Mouse (Mus musculus): ENCODE measurements around the gene Srrm2. TPM values are rescaled to one million over a fixed set of nuclear protein-coding genes. Genes with fewer than 3 reads are reported as not detected.
A peak's percentile ranks its signal among the peaks of the same experiment; 100 is the strongest.

Srrm2 gene
- polyA plus RNA-seq, 2 experiments, result 107 to 136 TPM

DNA sequence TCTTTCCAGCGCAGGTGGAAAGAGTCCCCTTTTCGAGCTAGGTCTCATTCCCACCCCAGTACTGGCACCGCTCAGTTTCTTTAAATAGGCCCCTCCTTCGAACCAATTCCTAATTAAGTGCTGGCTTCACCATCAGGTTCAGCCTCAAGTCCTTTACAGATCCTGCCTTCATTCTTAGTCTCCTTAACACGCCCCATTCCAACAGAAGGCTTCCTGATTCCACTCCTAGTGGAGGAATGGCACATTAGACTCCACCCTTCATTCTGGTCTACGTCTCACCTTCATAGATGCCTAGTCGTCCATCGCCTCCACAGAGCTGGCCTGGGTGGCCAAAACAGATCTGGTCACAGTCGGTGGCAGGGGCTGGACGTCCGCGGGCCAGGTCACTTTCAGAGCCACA lies 47.4 kb upstream of the Srrm2 start:
- no peak for TF ChIP-seq CTCF (IDR thresholded peaks at IDR 0.05; ENCODE audit: low read depth)
- TF ChIP-seq EP300 (IDR thresholded peaks at IDR 0.05; ENCODE audit: low read depth), result no peak
- no peaks in the 10 kb centered on the region for H3K36me3 ChIP-seq (replicated peaks; ENCODE audit: control insufficient read depth, insufficient read depth, low read depth)
- no peak overlapping the region for H3K4me3 ChIP-seq (ENCODE audit: insufficient read depth in 1 of 2, low read depth in 2 of 2, low read length in 2 of 2)
- WGBS (ENCODE audit: insufficient replicate concordance), result 50% methylated on average over 12 of the region's 12 CpGs
- no peaks in the 10 kb centered on the region for H3K9me3 ChIP-seq (ENCODE audit: control insufficient read depth, low read length)
- DNase-seq (ENCODE audit: low read depth in 3 of 3, low spot score in 3 of 3) (no peak), ATAC-seq (ENCODE audit: insufficient read depth) (no peak)
- no peak overlapping the region for H3K4me2 ChIP-seq (ENCODE audit: low read depth)
- no peak overlapping the region for H3K27ac ChIP-seq
- peaks cover 6 to 7% of the 10 kb centered on the region in 2 experiments; a peak in 3 of 4 replicates for H3K4me1 ChIP-seq (replicated peaks; ENCODE audit: control insufficient read depth in 2 of 2, insufficient read depth in 2 of 2, low read length in 1 of 2)
- H3K27me3 ChIP-seq (ENCODE audit: control insufficient read depth, insufficient read depth, low read length), result peaks cover 83% of the 10 kb centered on the region
- no peak overlapping the region for H3K9ac ChIP-seq (replicated peaks)

DNA sequence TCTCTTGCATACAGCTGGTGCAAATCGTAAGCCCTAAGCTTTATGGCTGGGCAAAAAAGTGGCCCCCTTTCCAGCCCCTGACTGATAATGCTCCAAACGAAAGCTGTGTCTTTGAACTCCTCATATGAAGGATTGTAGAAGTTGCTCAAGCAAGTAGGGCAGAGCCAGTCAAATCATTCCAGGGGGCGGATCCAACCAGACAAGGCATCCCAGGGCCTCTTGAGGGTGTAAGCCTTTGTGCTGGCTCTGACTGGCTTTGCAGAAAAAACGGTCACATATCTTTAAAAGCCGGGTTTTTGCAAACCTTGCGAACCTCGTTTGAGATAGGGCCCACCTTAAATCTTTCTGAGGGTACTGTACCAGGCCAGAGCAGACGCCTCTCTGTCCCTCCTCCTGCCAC lies 46.3 kb upstream of the Srrm2 start:
- ATAC-seq (ENCODE audit: insufficient read depth) (no peak), DNase-seq (ENCODE audit: low read depth in 3 of 3, low spot score in 3 of 3) (no peak)
- peaks cover 6 to 8% of the 10 kb centered on the region in 2 experiments; a peak in 3 of 4 replicates for H3K4me1 ChIP-seq (replicated peaks; ENCODE audit: control insufficient read depth in 2 of 2, insufficient read depth in 2 of 2, low read length in 1 of 2)
- H3K27ac ChIP-seq, result no peak overlapping the region
- H3K36me3 ChIP-seq (replicated peaks; ENCODE audit: control insufficient read depth, insufficient read depth, low read depth), result no peaks in the 10 kb centered on the region
- no peak overlapping the region for H3K9ac ChIP-seq (replicated peaks)
- peaks cover 77% of the 10 kb centered on the region for H3K27me3 ChIP-seq (ENCODE audit: control insufficient read depth, insufficient read depth, low read length)
- no peak overlapping the region for H3K4me2 ChIP-seq (ENCODE audit: low read depth)
- TF ChIP-seq EP300 (IDR thresholded peaks at IDR 0.05; ENCODE audit: low read depth), result no peak
- TF ChIP-seq CTCF (IDR thresholded peaks at IDR 0.05; ENCODE audit: low read depth), result no peak
- no peak overlapping the region for H3K4me3 ChIP-seq (ENCODE audit: insufficient read depth in 1 of 2, low read depth in 2 of 2, low read length in 2 of 2)
- WGBS (ENCODE audit: insufficient replicate concordance), result 19% methylated on average over 8 of the region's 8 CpGs
- no peaks in the 10 kb centered on the region for H3K9me3 ChIP-seq (ENCODE audit: control insufficient read depth, low read length)

DNA sequence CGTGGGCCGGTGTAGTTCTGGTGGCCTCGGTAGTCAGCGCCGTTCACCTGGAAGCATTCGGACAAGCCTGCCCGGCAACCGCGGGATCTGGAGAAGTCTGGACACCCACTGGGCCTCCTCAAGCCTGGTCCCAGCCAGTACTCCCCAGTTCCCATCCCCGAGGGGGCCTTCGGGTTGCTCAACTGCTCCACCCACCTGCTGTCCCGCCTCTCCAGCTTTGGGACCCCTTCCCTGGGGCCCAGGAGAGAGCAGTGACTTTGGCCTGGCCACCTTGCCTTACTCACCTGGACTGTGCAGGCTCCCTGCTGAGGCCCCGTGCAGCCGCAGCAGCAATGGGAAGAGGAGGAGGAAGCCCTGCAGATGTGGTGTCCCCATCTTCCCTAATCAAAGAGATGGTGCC lies 45.7 kb upstream of the Srrm2 start:
- peaks cover 6 to 10% of the 10 kb centered on the region in 2 experiments; a peak in 3 of 4 replicates for H3K4me1 ChIP-seq (replicated peaks; ENCODE audit: control insufficient read depth in 2 of 2, insufficient read depth in 2 of 2, low read length in 1 of 2)
- no peak overlapping the region for H3K9ac ChIP-seq (replicated peaks)
- H3K27ac ChIP-seq, result no peak overlapping the region
- H3K27me3 ChIP-seq (ENCODE audit: control insufficient read depth, insufficient read depth, low read length), result peaks cover 71% of the 10 kb centered on the region
- no peaks in the 10 kb centered on the region for H3K9me3 ChIP-seq (ENCODE audit: control insufficient read depth, low read length)
- H3K36me3 ChIP-seq (replicated peaks; ENCODE audit: control insufficient read depth, insufficient read depth, low read depth), result no peaks in the 10 kb centered on the region
- H3K4me3 ChIP-seq (ENCODE audit: insufficient read depth in 1 of 2, low read depth in 2 of 2, low read length in 2 of 2), result no peak overlapping the region
- no peak for DNase-seq (ENCODE audit: low read depth in 3 of 3, low spot score in 3 of 3)
- no peak for ATAC-seq (ENCODE audit: insufficient read depth)
- H3K4me2 ChIP-seq (ENCODE audit: low read depth), result no peak overlapping the region
- whole genome bisulfite sequencing (ENCODE audit: insufficient replicate concordance), result 5% methylated on average over 13 of the region's 14 CpGs
- TF ChIP-seq EP300 (IDR thresholded peaks at IDR 0.05; ENCODE audit: low read depth) (no peak), CTCF (IDR thresholded peaks at IDR 0.05; ENCODE audit: low read depth) (no peak)

DNA sequence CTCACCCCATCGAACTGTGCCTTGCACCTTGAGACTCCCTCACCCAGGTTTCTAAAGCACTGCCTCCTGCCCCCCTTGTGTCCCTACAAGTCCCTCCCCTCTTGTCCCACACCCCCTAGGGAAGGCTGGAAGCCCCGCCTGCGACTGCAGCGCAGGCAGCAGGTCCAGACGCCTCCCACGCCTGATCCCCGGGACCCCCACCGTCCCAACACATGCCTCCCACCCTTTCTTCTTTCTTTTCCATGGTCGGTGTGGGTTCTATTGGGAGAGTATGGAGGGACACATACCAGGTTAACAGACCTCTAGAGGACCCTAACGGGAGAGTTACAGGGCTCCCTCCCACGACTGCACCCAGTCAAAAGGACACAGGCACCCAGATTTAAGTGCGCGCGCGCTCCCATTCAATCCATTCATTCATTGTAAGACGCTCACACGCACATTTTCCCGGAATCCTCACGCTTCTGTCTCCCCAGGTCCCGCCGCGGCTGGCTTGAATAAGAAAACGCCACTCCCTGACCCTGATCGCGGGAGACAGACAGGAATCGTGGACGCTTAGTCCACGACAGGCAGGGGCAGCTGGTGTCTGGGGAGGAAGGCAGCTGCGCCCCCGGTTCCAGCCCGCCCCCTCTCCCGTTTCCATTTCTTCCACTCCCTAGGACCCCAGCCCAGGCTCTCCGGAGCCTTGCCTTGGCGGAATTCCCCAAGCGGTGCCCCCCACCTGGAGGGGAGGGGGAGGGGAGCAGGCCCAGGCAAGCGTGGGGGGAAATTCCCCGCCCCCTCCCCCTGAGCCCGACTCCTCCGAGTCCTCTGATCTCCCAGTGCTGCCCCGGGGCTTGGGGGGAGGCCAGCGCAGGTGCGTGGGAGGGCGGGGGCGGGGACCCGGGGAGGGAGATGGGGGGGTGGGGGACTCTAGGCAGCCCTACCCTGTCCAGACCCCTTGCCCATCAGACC lies 44.8 kb upstream of the Srrm2 start, which contains the start of gene Kremen2:
Gene Kremen2, minus strand, starts transcription at position 533 of the 951 bp plus-strand sequence.
- Histone ChIP-seq H3K4me2 (ENCODE audit: low read depth) (peak within 1 kb of the TSS; percentile 6), H3K36me3 (replicated peaks; ENCODE audit: control insufficient read depth, insufficient read depth, low read depth) (no peaks in the 10 kb centered on the region), H3K9ac (replicated peaks) (no peak within 1 kb of the TSS), H3K27me3 (ENCODE audit: control insufficient read depth, insufficient read depth, low read length) (peaks cover 65% of the 10 kb centered on the region), H3K27ac (no peak within 1 kb of the TSS), H3K9me3 (ENCODE audit: control insufficient read depth, low read length) (no peaks in the 10 kb centered on the region), H3K4me1 (replicated peaks; ENCODE audit: control insufficient read depth in 2 of 2, insufficient read depth in 2 of 2, low read length in 1 of 2) (peaks cover 4 to 10% of the 10 kb centered on the region in 2 experiments; a peak in 3 of 4 replicates), H3K4me3 (ENCODE audit: insufficient read depth in 1 of 2, low read depth in 2 of 2, low read length in 2 of 2) (0 out of 4 replicates have a peak within 1 kb of the TSS, but pooled peaks of 1 of the 2 experiments have one; percentile 11)
- ATAC-seq (ENCODE audit: insufficient read depth) (no peak), DNase-seq (ENCODE audit: low read depth in 3 of 3, low spot score in 3 of 3) (no peak)
- 2% methylated on average over 39 of the region's 45 CpGs for WGBS (ENCODE audit: insufficient replicate concordance)
- TF ChIP-seq CTCF (IDR thresholded peaks at IDR 0.05; ENCODE audit: low read depth) (no peak), EP300 (IDR thresholded peaks at IDR 0.05; ENCODE audit: low read depth) (no peak)

DNA sequence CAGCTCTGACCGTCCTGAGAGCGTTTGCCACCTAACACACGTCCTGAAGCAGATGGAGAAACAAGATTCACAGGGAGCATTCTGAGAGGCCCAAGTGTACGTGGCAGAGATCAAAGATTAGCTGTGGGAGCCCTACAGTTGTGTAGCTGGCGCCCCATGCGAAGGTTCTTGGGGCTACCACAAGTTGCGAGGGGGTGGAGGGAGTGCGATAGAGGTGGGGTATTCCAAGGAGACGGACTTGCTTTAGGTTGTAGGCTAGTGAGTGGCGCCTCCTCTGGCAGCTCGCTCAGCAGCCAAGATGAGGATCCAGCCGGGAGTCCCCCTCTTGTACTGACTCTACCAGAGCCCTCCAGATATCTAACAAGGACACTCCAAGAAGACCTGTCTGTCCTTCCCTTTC lies 44.0 kb upstream of the Srrm2 start:
- Histone ChIP-seq H3K4me1 (replicated peaks; ENCODE audit: control insufficient read depth in 2 of 2, insufficient read depth in 2 of 2, low read length in 1 of 2) (peaks cover 0 to 5% of the 10 kb centered on the region in 2 experiments; a peak in 2 of 4 replicates), H3K36me3 (replicated peaks; ENCODE audit: control insufficient read depth, insufficient read depth, low read depth) (no peaks in the 10 kb centered on the region), H3K27me3 (ENCODE audit: control insufficient read depth, insufficient read depth, low read length) (peaks cover 58% of the 10 kb centered on the region), H3K4me2 (ENCODE audit: low read depth) (no peak overlapping the region), H3K27ac (no peak overlapping the region), H3K9me3 (ENCODE audit: control insufficient read depth, low read length) (no peaks in the 10 kb centered on the region), H3K4me3 (ENCODE audit: insufficient read depth in 1 of 2, low read depth in 2 of 2, low read length in 2 of 2) (no peak overlapping the region), H3K9ac (replicated peaks) (no peak overlapping the region)
- ATAC-seq (ENCODE audit: insufficient read depth) (no peak), DNase-seq (ENCODE audit: low read depth in 3 of 3, low spot score in 3 of 3) (no peak)
- WGBS (ENCODE audit: insufficient replicate concordance), result 6% methylated on average over 12 of the region's 12 CpGs
- peak; percentile 42 for TF ChIP-seq CTCF (IDR thresholded peaks at IDR 0.05; ENCODE audit: low read depth)
- TF ChIP-seq EP300 (IDR thresholded peaks at IDR 0.05; ENCODE audit: low read depth), result no peak

All from liver, embryonic 14.5 days (tissue).